Mouse (Mus musculus): ENCODE measurements around the gene Egfl7.

Gene Egfl7

GRCm38 (mm10) chr2:26579714-26580113, at the start of gene Egfl7:
Gene Egfl7, plus strand, starts transcription at chr2:26580014.
- no peak for DNase-seq (ENCODE audit: low spot score in 2 of 2)

DNA sequence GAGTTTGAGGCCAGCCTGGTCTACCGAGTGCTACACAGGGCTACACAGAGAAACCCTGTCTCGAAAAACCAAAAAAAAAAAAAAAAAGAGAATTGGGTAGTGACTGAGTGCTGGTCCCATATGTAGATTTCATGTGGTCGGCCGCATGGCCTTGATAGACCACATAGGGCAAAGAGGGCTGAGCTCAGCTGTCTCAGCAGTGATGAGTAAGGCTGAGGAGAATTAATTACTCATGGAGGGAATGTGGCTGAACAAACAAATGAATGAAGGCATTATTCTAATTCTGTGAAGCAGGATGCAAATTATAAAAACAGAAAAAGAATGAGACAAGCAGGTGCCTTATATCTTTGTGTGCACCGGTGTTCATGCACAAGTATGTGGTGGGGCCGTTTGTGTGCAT, 48.0 kb upstream of the Egfl7 start:
- DNase-seq (ENCODE audit: low spot score in 2 of 2) = no peak

GRCm38 (mm10) chr2:26533249-26533648, 46.6 kb upstream of the Egfl7 start:
- no peak for DNase-seq (ENCODE audit: low spot score in 2 of 2)

DNA sequence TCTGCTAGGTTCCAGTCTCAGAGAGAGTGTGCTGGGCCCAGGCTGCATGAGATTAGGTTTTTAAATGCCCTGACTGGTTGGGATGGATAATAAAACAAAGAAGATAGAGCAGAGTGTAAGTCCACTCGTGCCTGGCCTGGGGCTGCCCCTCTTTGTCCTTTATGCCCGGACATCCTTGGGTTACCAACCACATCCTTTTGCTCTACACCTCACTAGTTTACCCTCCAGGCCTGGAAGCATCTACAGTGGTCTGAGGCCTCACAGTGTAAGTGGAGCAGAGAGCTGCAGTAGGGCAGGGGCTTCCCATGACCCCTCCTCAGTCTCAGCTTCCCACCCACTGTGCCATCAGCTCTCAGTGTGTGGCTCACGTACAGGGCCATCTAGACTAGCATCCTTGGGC, 45.7 kb upstream of the Egfl7 start:
- no peak for DNase-seq (ENCODE audit: low spot score in 2 of 2)

DNA sequence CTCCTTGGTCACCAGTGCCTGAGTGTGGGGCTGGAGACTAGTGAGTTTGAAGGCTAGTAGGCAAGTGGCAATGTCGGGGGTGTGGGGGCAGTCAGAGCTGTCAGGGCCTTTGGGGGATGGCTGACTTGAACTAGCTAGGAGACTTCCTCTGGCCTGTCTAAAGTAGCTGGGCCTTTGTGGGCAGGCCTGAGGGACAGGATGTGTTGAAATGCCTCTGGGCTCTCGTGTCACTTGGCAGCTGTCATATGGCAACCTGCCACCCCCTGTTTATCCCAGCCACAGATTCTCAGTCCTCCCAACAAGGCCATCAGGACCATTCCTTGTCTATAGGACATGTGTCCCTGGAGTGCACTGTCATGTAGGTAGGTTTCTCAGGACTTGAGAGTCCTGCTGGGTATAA, 45.2 kb upstream of the Egfl7 start:
- DNase-seq (ENCODE audit: low spot score in 2 of 2) = peak in 1 of 2 experiments; percentile 34

- no peak for DNase-seq (ENCODE audit: low spot score in 2 of 2)
Measured at GRCm38 (mm10) chr2:26535517-26536045, 44.2 kb upstream of the Egfl7 start.

DNA sequence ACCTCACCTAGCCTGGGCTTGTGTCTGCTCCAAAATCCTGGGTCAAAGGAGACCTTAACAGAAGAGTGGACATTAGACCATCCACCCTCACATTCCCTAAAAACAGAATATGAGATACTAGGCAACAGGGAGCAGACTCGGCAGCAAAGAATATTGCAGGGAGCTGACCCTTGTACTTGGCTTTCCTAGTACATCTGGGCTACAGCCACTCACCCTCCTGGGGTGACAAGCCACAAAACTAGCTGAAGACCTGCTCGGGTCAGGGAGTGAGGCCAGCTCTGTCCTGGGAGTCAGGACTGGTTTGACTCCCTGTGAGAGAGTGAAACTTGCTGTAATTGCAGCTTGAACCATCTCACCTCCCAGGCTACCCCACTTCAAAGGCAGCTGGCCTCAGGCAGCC, 40.3 kb upstream of the Egfl7 start:
- DNase-seq (ENCODE audit: low spot score in 2 of 2) = no peak

DNA sequence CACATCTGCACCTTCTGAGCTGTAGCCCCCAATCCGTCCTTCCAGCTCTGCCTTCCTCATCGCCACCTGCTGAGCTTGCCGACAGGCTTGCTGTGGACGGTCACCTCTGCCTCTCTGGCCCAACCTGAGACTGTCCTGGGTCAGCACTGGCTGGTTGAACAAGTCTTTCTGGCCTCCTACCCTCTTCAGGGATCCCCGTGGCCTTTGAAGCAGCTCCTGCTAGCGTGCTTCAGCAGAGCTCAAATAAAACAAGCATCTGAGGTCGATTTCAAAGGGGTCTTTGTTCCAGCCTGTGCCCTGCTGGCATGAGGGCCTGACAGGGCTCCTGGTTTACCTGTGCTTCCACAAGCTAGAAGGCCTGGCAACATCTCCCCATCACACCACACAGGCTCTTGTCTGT, 39.1 kb upstream of the Egfl7 start:
- no peak for DNase-seq (ENCODE audit: low spot score in 2 of 2)

DNA sequence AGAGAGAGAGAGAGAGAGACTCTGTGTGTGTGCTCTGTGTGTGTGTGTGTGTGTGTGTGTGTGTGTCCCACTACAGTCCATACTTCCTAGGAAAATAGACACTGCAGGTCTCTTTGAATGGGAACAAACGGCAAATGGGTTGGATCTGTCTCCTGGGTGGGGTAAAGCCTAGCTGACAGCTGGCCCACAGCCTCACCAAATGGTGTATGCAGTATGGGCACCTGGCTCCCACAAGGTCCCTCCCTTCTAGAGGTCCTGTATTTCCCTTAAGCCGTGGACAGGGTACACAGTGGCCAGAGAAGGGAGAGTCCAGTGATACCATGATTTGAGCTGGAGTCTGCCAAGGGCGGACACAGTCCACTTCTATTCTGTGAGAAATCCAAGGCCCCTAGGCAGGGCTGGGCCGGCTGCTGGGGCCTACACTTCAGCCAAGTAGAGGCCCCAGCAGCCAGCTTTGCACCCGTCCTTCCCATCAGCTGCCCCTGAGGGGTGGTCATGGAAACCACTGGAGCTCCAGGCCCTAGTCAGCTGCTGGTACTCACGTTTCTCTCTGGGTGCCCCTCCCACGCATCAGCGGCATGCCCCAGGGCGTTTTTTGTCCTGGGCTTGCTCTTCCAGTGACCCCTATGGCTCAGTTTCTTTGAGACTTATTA, 38.4 kb upstream of the Egfl7 start:
- no peak for DNase-seq (ENCODE audit: low spot score in 2 of 2)

DNA sequence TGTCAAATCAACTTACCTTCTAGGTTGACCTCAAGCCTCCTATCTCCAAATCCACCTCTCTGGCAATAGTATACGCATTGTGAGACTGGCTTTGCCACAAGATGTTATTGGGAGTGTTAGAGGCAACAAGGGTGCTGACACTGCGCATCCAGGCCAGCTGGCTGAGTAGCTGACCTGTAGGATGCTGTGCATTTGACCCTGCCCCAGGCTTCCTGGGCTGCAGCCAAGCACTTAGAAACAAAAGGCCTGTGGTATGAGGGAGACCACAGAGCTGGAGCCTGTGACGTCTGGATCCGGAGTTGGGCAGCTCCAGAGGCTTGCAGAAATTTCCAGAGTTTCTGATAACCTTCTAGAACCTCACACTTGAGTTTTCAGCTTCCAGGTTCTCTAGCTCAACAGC, 36.7 kb upstream of the Egfl7 start:
- DNase-seq (ENCODE audit: low spot score in 2 of 2) = no peak

DNA sequence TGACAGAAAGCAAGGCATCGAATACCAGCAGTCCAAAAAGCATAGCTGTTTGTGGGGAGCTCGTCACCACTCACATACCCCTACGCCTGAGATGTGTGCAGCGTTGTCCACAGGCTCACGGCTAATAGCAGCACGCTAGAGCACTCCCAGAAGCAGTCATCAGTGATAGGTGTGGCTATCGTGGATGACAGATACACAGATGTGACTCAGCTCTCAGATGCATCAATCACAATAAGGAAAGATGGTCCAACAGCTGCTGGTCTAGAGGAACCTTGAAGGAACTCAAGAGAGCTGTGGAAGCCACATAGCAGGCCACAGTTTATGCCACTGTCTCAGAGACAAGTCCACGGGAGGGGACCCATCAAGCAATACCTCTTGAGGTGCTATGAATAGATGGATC, 36.0 kb upstream of the Egfl7 start:
- no peak for DNase-seq (ENCODE audit: low spot score in 2 of 2)

DNA sequence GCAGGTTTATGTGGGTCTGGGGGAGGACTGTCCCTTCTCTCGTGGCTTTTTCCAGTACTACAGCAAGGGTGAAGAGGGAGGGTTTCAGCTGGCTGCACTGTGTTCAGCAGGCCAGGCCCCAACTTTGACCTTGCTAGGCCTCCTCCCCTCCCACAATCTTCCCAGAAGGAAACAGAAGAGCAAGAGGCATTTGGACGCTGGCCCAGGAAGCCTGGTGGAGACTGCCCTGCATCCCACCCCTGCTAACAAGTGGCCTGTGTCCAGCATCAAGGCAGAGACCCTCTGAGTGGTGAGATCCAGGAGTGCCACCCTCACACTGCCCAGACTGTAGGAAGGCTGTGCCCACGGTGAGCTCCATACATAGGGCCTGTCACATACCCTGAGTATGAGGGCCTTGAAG, 35.5 kb upstream of the Egfl7 start:
- DNase-seq (ENCODE audit: low spot score in 2 of 2) = no peak

DNA sequence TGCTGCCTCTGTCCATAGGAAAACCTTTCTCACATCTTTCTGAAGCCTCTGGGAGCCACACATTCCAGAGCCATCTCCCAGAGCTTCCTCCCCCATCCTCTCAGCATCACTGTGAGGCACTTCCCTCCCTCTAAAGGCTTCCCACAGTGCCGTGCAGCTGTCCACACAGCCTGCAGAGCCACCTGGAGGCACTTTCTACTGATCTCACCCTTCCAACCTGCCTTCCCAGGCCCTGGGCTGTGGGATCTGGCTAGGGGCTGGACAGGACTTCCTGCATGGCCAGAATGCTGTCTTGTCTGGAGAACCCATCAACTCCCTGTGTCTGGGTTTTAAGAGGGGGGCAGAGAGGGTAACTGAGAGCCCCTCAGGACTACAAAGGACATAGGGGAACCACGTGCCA, 32.3 kb upstream of the Egfl7 start:
- DNase-seq (ENCODE audit: low spot score in 2 of 2) = no peak

DNA sequence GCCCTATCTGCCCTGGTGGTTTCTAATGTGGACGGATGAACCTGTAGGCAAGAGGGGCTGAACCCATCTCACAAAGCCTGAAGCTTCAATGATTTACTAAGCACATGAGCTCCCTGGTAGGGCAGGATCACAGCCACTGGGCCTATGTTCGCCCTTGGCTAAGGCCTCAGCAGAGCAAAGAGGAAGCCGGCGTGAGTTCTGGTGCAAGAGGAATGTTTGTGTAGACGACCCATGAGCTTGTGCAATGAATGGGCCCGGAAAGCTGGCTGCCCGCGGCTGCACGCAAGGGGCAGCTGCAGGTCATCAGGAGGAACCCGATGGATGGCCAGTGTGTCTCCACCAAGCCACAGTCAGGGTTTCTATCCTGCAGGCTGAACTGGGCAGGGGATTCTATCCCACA, 30.0 kb upstream of the Egfl7 start:
- DNase-seq (ENCODE audit: low spot score in 2 of 2) = peak; percentile 47 to 72

- no peak for DNase-seq (ENCODE audit: low spot score in 2 of 2)
Measured at GRCm38 (mm10) chr2:26550205-26550604, 29.6 kb upstream of the Egfl7 start.

DNA sequence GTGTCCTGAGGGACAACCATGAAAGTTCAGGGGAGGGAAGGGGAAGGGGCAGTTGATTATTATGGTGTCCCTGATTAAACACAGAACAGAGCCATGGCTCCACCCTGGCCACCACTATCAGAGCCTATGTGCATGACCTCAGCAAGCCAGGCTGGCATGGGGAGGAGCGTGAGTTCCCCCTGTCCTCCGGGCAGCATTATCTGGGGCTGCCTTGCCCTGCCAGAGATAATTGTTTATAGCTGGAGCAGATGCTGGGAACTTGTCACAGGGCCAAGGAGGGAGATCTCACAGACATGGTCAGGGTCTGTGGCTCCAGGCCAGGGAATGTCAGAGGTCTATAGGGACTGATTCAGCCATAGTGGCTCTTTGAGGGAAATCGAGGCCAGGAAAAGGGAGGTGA, 29.0 kb upstream of the Egfl7 start:
- no peak for DNase-seq (ENCODE audit: low spot score in 2 of 2)

GRCm38 (mm10) chr2:26551446-26551845, 28.4 kb upstream of the Egfl7 start:
- DNase-seq (ENCODE audit: low spot score in 2 of 2) = no peak

DNA sequence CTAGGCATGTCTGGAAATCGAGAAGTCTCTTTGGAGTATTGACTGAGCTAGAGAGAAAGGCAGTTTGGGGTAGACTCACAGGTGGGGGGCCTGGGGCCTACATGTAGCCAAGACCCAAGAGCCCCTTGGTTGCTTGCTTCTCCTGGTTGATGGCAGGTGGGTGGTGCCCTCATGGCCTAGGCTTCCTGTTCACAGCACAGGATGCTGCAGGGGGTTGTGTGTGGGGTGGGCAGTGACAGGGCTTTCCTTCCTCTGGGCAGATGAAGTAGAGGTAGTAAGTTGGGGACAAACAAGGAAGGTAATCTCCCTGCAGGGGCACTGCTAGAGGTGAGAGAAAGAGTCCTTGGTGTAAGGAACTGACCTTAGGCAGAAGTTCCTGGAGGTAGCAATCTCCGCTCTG, 27.7 kb upstream of the Egfl7 start:
- DNase-seq (ENCODE audit: low spot score in 2 of 2) = no peak

DNA sequence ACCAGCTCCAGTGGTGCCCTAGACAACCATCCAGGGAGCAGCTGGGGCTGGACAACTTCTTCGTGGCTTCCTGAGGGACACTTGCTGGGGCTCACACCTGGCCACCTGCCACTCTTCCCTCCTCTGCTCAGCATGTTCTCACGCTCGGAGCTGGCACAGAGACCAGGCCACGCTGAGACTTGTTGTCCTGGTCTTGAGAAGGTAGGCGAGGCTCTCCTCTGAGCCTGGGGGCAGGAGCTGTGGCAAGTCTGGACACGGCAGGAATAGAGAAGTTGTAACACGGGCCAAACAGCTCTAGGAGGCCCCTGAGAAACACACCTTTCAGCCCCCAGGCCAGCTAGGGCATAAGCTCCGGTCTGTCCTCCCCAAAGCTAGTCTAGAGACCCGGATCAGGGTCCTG, 25.9 kb upstream of the Egfl7 start:
- no peak for DNase-seq (ENCODE audit: low spot score in 2 of 2)

DNA sequence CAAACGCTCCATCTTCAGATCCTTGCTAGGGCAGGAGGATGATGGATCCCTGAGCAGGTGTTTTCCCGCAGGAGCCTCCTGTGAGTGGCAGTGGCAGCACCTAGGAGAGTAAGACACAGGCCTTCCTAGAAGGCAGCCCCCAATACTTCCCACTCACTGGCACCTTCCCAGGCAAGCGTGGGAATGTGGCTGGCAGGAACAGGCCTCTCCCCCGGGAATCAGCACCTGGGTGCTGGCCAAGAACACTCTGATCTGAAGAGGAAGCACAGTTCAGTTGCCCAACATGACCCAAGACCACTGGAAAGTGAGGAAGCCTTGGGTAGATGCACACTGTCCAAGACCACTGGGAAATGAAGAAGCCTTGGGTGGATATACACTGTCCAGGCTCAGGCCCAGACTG, 24.7 kb upstream of the Egfl7 start:
- DNase-seq (ENCODE audit: low spot score in 2 of 2) = no peak

- DNase-seq (ENCODE audit: low spot score in 2 of 2) = no peak
Measured at GRCm38 (mm10) chr2:26556535-26556993, 23.2 kb upstream of the Egfl7 start.

GRCm38 (mm10) chr2:26560506-26560905, 19.3 kb upstream of the Egfl7 start:
- DNase-seq (ENCODE audit: low spot score in 2 of 2) = no peak

GRCm38 (mm10) chr2:26561351-26562016, 18.3 kb upstream of the Egfl7 start:
- no peak for DNase-seq (ENCODE audit: low spot score in 2 of 2)
